Mouse (Mus musculus) neural tube, embryonic 10.5 days (tissue): ENCODE data around the gene Dhodh.

Source experiments
- DNase-seq: peaks from one replicate; pipeline ENCODE4 v3.0.0-alpha.2; 2017; ENCODE audit warnings: low spot score; ENCODE audit errors: extremely low spot score

The Dhodh gene

DNA sequence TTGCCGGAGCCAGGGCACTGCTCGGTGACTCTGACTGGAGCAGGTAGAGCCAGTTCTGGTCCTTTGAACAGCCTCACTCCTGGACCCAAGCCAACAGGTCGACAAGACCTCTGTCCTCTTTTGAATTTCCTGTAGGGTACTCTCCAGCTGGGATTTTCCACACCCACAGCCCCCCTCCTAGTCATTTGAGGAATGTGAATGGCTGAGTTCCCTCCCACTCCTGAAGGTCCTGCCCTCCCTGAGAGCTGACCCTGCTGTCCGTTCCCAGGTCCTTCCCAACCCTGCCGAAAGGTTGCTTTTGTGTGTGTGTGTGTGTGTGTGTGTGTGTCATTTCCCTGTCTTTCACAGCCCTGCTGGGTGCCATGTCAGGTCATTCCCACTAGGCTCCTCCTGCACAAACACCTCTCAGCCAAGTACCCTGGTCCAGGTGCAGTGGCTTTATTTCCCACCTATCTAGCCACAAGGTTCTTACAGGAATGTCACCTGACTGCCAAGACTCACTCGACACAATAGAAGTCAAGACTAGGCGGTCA lies 21.4 kb downstream of the Dhodh start:
- no peak for DNase-seq

DNA sequence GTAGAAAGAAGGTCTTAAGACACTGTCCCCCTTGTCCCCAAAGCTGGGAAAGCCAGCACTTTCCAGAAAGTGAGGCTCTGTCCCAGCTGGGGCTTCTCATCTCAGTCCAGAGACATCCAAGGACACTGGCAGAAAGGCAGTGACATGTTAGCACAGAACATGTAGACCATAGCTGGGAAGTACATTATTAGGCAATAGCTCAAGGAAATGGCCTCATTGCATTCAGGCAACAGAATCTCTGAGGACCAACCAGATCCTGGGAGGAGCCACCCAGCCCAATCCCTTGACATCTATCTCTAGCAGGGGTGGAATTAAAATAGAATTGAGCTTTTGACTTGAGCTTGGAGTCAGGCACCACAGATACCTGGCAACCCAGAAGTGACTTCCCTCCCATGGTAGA lies 22.8 kb downstream of the Dhodh start:
- DNase-seq, result no peak

GRCm38 (mm10) chr8:109584830-109585229 lies 23.6 kb downstream of the Dhodh start:
- no peak for DNase-seq

- no peak for DNase-seq
Observed at GRCm38 (mm10) chr8:109584293-109584692, 24.2 kb downstream of the Dhodh start.

GRCm38 (mm10) chr8:109578900-109579301 lies 29.6 kb downstream of the Dhodh start, which contains the start of gene Hp:
Gene Hp, minus strand, starts transcription at chr8:109579172.
- DNase-seq, result no peak

- no peak for DNase-seq
Observed at GRCm38 (mm10) chr8:109576311-109576710, 32.2 kb downstream of the Dhodh start.

- DNase-seq, result no peak
Observed at GRCm38 (mm10) chr8:109571139-109571538, 37.3 kb downstream of the Dhodh start.

DNA sequence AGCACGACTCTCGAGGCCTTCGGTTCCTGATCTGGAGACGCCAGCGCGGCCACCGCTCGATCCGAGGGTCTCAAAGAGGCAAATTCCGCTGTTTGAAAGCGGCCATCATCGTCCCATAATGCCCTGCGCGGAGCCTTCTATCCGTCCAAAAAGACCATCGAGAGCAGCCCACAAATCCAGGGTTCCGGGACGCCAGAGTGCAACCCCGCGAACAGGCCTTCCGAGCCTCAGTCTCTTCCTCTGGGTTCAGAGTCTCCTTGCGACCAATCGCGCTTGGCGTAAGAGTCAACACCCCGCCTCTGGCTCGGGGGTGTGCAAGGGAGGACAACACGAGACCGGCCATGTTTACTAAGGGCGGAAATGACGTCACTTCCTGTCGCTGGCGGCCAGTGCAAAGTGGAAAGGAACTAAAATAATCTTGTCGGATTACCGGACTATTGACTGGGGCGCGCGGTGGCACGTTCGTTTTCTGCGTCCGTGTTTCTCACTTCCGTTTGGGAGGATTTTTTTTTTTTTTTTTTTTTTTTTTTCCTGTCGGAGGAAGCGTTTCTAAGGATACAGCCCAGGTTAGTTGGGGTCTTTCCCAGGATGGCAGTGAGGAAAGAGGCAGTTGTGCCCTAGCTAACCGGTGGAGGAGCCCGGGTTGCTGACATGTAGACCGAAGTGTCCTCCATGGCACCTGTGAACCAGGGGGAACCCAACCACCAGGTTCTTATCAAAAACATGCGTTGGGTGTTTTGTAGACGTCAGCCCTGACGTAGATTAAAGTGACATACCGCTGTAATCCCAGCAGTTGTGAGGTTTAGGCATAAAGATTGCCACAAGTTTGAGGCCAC lies 42.8 kb downstream of the Dhodh start, which contains the start of the genes Dhx38 and Txnl4b:
Gene Dhx38 (minus strand): TSS at position 364 of the 836 bp plus-strand sequence.
Gene Txnl4b (plus strand): TSS at position 395 of the 836 bp plus-strand sequence.
- DNase-seq, result peak; percentile 97

- DNase-seq, result no peak
Observed at GRCm38 (mm10) chr8:109564766-109565165, 43.7 kb downstream of the Dhodh start.

DNA sequence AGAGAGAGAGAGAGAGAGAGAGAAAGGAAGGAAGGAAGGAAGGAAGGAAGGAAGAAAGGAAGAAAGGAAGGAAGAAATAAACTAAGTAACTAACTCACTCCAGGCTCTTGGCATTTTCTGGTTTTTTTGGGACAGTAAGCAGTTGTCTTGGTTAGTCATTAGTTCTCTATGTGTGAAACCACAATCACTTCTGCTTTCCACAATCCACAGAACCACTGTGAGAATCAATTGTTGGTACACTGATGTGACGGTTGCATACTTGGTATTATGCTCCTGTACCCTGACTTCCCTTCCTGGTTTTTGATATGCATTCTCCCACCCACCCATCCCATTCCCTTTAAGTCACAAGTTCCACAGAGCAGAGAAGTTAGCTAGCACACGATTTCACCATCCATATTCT lies 44.6 kb downstream of the Dhodh start:
- no peak for DNase-seq

GRCm38 (mm10) chr8:109551663-109552062 lies 56.8 kb downstream of the Dhodh start:
- DNase-seq, result peak; percentile 28

DNA sequence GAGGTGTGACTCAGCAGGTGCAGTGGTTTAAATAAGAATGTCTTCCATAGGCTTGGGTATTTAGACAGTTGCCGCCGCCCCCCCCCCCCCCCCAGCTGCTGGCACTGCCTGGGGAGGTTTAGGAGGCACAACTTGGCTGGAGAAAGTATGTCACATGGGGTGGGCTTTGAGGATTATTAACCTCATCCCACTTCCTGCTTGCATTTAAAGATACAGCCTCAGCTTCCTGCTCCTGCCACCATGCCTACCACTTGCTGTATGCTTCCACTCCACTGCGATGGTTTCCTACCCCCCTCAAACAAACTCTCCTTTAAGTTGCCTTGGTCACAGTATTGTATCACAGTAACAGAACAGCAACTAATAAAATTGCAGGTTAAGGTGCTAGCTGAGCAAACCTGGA lies 64.4 kb downstream of the Dhodh start:
- no peak for DNase-seq

- no peak for DNase-seq
Observed at GRCm38 (mm10) chr8:109542748-109543519, 65.5 kb downstream of the Dhodh start.

GRCm38 (mm10) chr8:109542165-109542564 lies 66.3 kb downstream of the Dhodh start:
- no peak for DNase-seq
